Mouse (Mus musculus) hindbrain, embryonic 10.5 days (tissue): ENCODE measurements at regions not wholly inside any gene's neighbourhood (a gene's known extent, or its start where the extent isn't known, plus 50 kb on each side); places are given as distances from the start of the nearest gene placed in this dataset.

Source experiments
- DNase-seq: peaks from one replicate; pipeline ENCODE4 v3.0.0-alpha.2; 2017; ENCODE audit warnings: low spot score
- H3K27ac ChIP-seq: fragments of 300-500 bp; sonication (generic); 2 replicates; pipeline ENCODE4 v1.5.1; 2016; ENCODE audit warnings: mild to moderate bottlenecking, moderate library complexity
- H3K27me3 ChIP-seq: fragments of 300-500 bp; sonication (generic); 2 replicates; pipeline ENCODE4 v1.6.1; 2016; ENCODE audit warnings: mild to moderate bottlenecking; ENCODE audit not compliant: poor library complexity, insufficient read depth, severe bottlenecking
- H3K36me3 ChIP-seq: fragments of 300-500 bp; sonication (generic); 2 replicates; pipeline ENCODE4 v1.6.1; 2016; ENCODE audit warnings: mild to moderate bottlenecking, moderate library complexity
- H3K4me1 ChIP-seq: fragments of 300-500 bp; sonication (generic); replicated peaks from 2 replicates; pipeline ENCODE4 v1.6.1; 2016; ENCODE audit warnings: mild to moderate bottlenecking
- H3K4me3 ChIP-seq: fragments of 300-500 bp; sonication (generic); 2 replicates; pipeline ENCODE4 v1.5.1; 2016; ENCODE audit warnings: mild to moderate bottlenecking, moderate library complexity
- H3K9me3 ChIP-seq: fragments of 300-500 bp; sonication (generic); 2 replicates; pipeline ENCODE4 v1.6.1; 2016; ENCODE audit warnings: mild to moderate bottlenecking, moderate library complexity
- WGBS: fragments of 180-500 bp; shearing (Covaris S2); methylation state at CpG from one replicate; pipeline ENCODE4 v1.1.7; 2016; 5-methylcytosine and 5-hydroxymethylcytosine counted together

DNA sequence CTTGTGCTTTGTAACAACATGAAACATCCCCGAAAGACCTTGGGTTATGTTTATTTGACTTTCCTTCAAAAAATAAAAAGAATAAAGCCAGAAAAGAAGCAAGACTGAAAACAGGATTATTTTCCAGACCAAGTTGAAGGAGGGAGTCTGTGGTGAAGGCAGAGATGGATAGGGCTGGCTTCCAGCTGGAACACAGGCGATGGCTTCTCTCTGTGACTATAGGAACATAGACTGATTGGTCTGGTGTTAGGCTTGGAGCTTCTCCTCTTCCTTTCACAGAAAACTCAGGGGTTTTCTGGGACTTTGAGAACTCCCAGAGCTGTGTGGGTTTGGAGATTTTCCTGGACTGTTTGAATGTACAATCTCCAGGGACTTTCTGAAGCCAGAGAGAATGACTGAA is 625.8 kb downstream of the Gm826 start:
- H3K27me3 ChIP-seq: no peaks in the 10 kb centered on the region
- no peaks in the 10 kb centered on the region for H3K36me3 ChIP-seq
- no peak overlapping the region for H3K4me3 ChIP-seq
- no peak overlapping the region for H3K27ac ChIP-seq
- no peaks in the 10 kb centered on the region for H3K9me3 ChIP-seq
- 84% methylated on average over 2 of the region's 2 CpGs for WGBS
- no peak for DNase-seq
- no peaks in the 10 kb centered on the region for H3K4me1 ChIP-seq

- H3K36me3 ChIP-seq: no peaks in the 10 kb centered on the region
- H3K4me1 ChIP-seq: peaks cover 2% of the 10 kb centered on the region; the same call in 1 of the 2 replicates
- no peak overlapping the region for H3K4me3 ChIP-seq
- H3K27me3 ChIP-seq: no peaks in the 10 kb centered on the region
- H3K27ac ChIP-seq: no peak overlapping the region
- H3K9me3 ChIP-seq: no peaks in the 10 kb centered on the region
- WGBS: 56% methylated on average over 3 of the region's 3 CpGs
- DNase-seq: no peak
Observed at GRCm38 (mm10) chr2:159714633-159715032, 619.3 kb downstream of the Gm826 start.

- H3K9me3 ChIP-seq: no peaks in the 10 kb centered on the region
- no peaks in the 10 kb centered on the region for H3K27me3 ChIP-seq
- 45% methylated on average over 2 of the region's 2 CpGs for WGBS
- H3K27ac ChIP-seq: no peak overlapping the region
- H3K36me3 ChIP-seq: no peaks in the 10 kb centered on the region
- H3K4me1 ChIP-seq: peaks cover 2% of the 10 kb centered on the region; the same call in 1 of the 2 replicates
- H3K4me3 ChIP-seq: no peak overlapping the region
- DNase-seq: no peak
Observed at GRCm38 (mm10) chr2:159718738-159719137, 615.2 kb downstream of the Gm826 start.

DNA sequence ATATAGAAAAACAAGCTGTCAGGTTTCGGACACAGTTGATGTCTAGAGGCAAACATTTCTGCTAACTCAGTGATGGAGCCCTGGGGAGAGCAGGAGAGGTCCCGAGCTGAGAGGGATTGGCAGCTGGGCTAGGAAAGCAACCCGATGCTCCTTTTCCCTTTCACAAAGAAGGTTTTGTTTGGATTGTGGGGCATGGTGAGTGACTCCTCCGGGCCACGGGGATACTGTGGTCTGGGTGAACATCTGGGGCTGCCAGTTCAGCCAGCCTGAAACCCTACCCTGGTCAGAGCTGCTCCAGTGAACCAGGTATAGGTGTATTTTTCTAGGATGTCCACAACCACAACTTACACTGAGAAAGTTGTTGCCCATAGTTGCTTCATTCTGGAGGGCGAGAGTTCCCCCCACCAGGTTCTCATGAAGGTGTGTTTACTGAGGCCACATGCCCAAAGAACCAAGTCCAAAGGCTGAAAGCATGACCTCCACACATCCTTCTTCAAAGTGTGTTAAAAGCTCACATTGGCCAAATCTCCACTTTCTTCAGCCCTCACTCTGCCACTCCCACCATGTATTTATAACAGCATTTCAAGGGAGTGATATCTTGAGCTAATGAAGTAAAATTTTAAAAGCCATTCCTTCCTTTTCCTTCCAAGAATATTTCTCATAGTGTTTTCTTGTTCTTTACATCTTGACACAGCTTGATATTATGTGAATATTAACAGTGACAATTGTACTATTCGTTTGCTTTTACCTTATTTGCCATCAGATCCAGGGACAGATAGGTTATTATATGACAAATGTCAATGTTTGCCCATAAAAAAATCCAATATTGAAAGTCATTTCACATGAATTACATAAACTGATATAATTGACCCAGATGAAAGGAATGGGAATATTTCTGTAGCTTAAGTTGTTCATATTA is 608.5 kb downstream of the Gm826 start:
- Histone ChIP-seq H3K4me3 (no peak overlapping the region), H3K9me3 (no peaks in the 10 kb centered on the region), H3K27ac (no peak overlapping the region), H3K27me3 (no peaks in the 10 kb centered on the region), H3K4me1 (0 out of 2 replicates have a peak, but pooled peaks cover 4% of the 10 kb centered on the region), H3K36me3 (no peaks in the 10 kb centered on the region)
- 37% methylated on average over 7 of the region's 7 CpGs for WGBS
- peak; percentile 33 for DNase-seq

DNA sequence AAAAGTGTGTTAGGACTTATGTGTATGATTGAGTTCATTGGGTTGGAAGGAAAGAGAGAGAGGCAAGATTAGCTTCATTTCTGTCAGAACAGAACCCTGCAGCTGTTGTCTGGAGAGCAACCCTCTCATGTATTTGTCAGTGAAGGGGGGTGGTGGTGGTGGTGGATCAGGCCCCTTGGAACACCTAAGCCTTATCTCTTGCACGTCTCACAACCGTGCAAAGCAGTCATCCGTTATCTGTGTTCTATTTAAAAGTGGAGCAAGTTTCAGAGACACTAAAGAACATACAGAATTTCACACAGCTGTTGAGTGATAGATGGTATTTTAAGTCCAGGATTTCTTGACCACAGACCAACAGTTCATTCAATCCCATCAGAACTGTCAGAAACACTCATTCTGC is 604.7 kb downstream of the Gm826 start:
- no peak overlapping the region for H3K27ac ChIP-seq
- no peaks in the 10 kb centered on the region for H3K9me3 ChIP-seq
- 0 out of 2 replicates have a peak, but pooled peaks cover 4% of the 10 kb centered on the region for H3K4me1 ChIP-seq
- no peaks in the 10 kb centered on the region for H3K36me3 ChIP-seq
- H3K27me3 ChIP-seq: no peaks in the 10 kb centered on the region
- 88% methylated on average over 3 of the region's 3 CpGs for WGBS
- DNase-seq: no peak
- H3K4me3 ChIP-seq: no peak overlapping the region

DNA sequence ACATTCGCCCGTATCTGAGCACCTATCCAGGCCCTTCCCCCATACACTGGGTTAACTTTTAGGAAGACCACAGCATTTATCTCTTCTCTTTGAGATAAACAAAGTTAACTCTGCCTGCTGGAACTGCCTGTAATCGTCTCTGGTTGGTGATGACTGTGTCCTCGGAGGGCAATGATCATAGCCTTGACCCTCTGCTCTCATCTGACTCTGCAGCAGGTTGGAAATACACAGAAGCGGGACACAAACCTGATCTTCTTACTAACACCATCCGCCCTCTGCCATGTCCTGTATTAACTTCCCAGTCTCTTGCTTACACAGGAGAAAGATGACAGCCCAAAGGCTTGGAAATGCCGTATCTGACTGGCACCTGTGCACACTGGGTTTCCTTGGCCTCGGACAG is 603.7 kb downstream of the Gm826 start:
- Histone ChIP-seq H3K9me3 (no peaks in the 10 kb centered on the region), H3K27me3 (no peaks in the 10 kb centered on the region), H3K4me3 (no peak overlapping the region), H3K4me1 (0 out of 2 replicates have a peak, but pooled peaks cover 3% of the 10 kb centered on the region), H3K36me3 (no peaks in the 10 kb centered on the region), H3K27ac (no peak overlapping the region)
- 83% methylated on average over 8 of the region's 8 CpGs for WGBS
- DNase-seq: no peak

DNA sequence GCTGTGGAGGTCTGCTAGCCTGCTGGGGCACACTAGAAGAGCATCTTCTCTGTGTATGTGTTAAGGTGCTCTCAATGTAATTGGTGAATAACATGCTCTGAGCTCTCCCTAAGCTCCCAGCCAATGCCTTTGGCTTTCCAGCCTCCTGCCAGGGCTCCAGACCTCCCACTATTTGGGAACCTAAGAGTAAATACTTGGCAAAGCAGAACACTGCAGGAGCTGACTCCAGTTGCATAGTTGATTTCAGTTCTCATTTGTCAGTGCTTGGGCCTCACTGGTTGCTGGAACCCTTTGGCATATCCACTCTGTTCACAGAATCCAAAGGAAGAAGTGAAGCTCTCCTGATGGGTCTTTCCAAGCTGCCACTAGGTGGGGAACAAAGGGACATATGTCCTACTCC is 602.7 kb downstream of the Gm826 start:
- no peak for DNase-seq
- Histone ChIP-seq H3K27ac (no peak overlapping the region), H3K4me1 (no peaks in the 10 kb centered on the region), H3K36me3 (no peaks in the 10 kb centered on the region), H3K4me3 (no peak overlapping the region), H3K27me3 (no peaks in the 10 kb centered on the region), H3K9me3 (no peaks in the 10 kb centered on the region)

- Histone ChIP-seq H3K4me3 (no peak overlapping the region), H3K36me3 (no peaks in the 10 kb centered on the region)
Observed at GRCm38 (mm10) chr2:159732413-159732812, 601.5 kb downstream of the Gm826 start.

GRCm38 (mm10) chr2:159734576-159734975 is 599.4 kb downstream of the Gm826 start:
- 72% methylated on average over 5 of the region's 5 CpGs for WGBS

More at GRCm38 (mm10) chr2:159732413-159732812, 601.5 kb downstream of the Gm826 start:
- Histone ChIP-seq H3K4me1 (no peaks in the 10 kb centered on the region), H3K27me3 (no peaks in the 10 kb centered on the region), H3K9me3 (no peaks in the 10 kb centered on the region), H3K27ac (no peak overlapping the region)
- DNase-seq: no peak
- 50% methylated on average over 3 of the region's 3 CpGs for WGBS

GRCm38 (mm10) chr2:159755541-159756011 is 578.4 kb downstream of the Gm826 start:
- Histone ChIP-seq H3K27me3 (no peaks in the 10 kb centered on the region), H3K4me3 (no peak overlapping the region), H3K4me1 (peaks cover 10% of the 10 kb centered on the region; the same call in 1 of the 2 replicates), H3K36me3 (no peaks in the 10 kb centered on the region), H3K27ac (peak overlapping the region; percentile 64), H3K9me3 (no peaks in the 10 kb centered on the region)
- 54% methylated on average over 7 of the region's 7 CpGs for WGBS
- peak; percentile 30 for DNase-seq

More at GRCm38 (mm10) chr2:159734576-159734975, 599.4 kb downstream of the Gm826 start:
- Histone ChIP-seq H3K4me3 (no peak overlapping the region), H3K9me3 (no peaks in the 10 kb centered on the region), H3K27ac (no peak overlapping the region), H3K36me3 (no peaks in the 10 kb centered on the region), H3K27me3 (no peaks in the 10 kb centered on the region), H3K4me1 (no peaks in the 10 kb centered on the region)
- no peak for DNase-seq

DNA sequence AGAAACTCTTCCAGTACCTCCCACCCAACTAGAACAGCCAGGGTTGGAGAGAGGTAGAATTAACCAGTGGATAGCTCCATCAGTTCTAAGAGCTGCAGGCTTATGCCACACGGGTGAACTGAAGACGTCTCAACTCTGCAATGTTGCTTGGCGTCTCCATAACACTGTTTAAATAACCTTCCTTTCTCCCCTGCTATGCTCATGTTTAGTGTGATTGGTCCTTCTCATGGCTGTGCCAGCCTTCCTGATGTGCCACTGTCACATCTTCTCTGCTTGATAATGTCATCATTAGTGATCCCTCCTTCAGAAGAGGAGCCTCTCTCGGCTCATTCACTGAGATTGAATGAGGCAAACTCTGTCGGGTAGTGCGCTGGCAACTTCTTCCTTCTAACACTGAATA is 573.2 kb downstream of the Gm826 start:
- H3K27ac ChIP-seq: no peak overlapping the region
- H3K27me3 ChIP-seq: no peaks in the 10 kb centered on the region
- no peak for DNase-seq
- no peak overlapping the region for H3K4me3 ChIP-seq
- H3K4me1 ChIP-seq: 0 out of 2 replicates have a peak, but pooled peaks cover 4% of the 10 kb centered on the region
- no peaks in the 10 kb centered on the region for H3K9me3 ChIP-seq
- WGBS: 88% methylated on average over 6 of the region's 6 CpGs
- H3K36me3 ChIP-seq: no peaks in the 10 kb centered on the region

DNA sequence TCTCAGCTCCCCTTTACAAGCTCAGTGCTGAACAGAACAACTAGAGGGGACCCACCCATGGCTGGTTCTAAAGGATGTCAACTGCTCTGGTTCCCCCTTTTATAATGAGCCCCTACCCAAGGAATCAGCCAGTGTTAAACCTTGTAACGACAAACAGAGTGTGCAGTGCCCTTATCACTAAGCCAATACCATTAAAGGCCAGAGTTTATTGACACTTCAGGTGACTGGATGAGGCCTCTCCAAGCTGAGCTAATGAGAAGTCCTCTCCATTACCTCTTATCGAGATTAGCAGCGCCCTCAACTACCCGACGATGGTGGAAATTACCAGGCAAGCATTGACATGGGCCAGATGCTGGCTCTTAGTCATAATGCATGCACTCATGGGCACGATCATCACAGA is 570.8 kb downstream of the Gm826 start:
- Histone ChIP-seq H3K36me3 (no peaks in the 10 kb centered on the region), H3K27ac (no peak overlapping the region), H3K4me3 (no peak overlapping the region), H3K4me1 (no peaks in the 10 kb centered on the region), H3K27me3 (no peaks in the 10 kb centered on the region), H3K9me3 (no peaks in the 10 kb centered on the region)
- DNase-seq: no peak
- 91% methylated on average over 6 of the region's 6 CpGs for WGBS
